Mouse (Mus musculus) lung, postnatal 0 days (tissue): Measurements from ENCODE around the gene Syncrip. TPM values are rescaled to one million over a fixed set of nuclear protein-coding genes. Genes with fewer than 3 reads are reported as not detected.

ENCODE experiments used
- ATAC-seq: fragments of 200-750 bp; cut with Nextera tagmentation; 2 replicates; pipeline ENCODE4 v1.8.0; 2017; ENCODE audit warnings: moderate library complexity
- DNase-seq: peaks from one replicate; pipeline ENCODE4 v3.0.0-alpha.2; 2016; ENCODE audit warnings: low spot score
- H3K27ac ChIP-seq: fragments of 300-500 bp; sonication (generic); 2 replicates; pipeline ENCODE4 v1.5.1; 2014; ENCODE audit warnings: antibody characterized with exemption, mild to moderate bottlenecking, low read length, mixed read lengths
- H3K27me3 ChIP-seq: fragments of 300-500 bp; sonication (generic); replicated peaks from 2 replicates; pipeline ENCODE4 v1.6.1; 2014; ENCODE audit warnings: low read length, mixed read lengths; ENCODE audit not compliant: insufficient read depth
- H3K36me3 ChIP-seq: fragments of 300-500 bp; sonication (generic); 2 replicates; pipeline ENCODE4 v1.6.1; 2014; ENCODE audit warnings: low read length, mixed read lengths; ENCODE audit not compliant: insufficient read depth
- H3K4me1 ChIP-seq: fragments of 300-500 bp; sonication (generic); 2 replicates; pipeline ENCODE4 v1.6.1; 2014; ENCODE audit warnings: antibody characterized with exemption, low read depth, low read length, mixed read lengths; ENCODE audit not compliant: insufficient read depth
- H3K4me2 ChIP-seq: fragments of 300-500 bp; sonication (generic); replicated peaks from 2 replicates; pipeline ENCODE4 v1.6.1; 2014; ENCODE audit warnings: low read depth, mild to moderate bottlenecking, low read length, moderate library complexity, mixed read lengths
- H3K4me3 ChIP-seq: fragments of 300-500 bp; sonication (generic); 2 replicates; pipeline ENCODE4 v1.5.1; 2014; ENCODE audit warnings: low read depth, low read length
- H3K9ac ChIP-seq: fragments of 300-500 bp; sonication (generic); replicated peaks from 2 replicates; pipeline ENCODE4 v1.6.1; 2014; ENCODE audit warnings: low read depth, mild to moderate bottlenecking
- H3K9me3 ChIP-seq: fragments of 300-500 bp; sonication (generic); 2 replicates; pipeline ENCODE4 v1.6.1; 2016; ENCODE audit warnings: low read length, mixed read lengths
- CTCF ChIP-seq: IDR thresholded peaks from 2 replicates; pipeline ENCODE4 v1.5.1; 2016; ENCODE audit warnings: antibody characterized with exemption, mild to moderate bottlenecking
- EP300 ChIP-seq: IDR thresholded peaks from 2 replicates; pipeline ENCODE4 v1.6.1; 2016; ENCODE audit warnings: antibody characterized with exemption, mild to moderate bottlenecking, control low read depth
- WGBS: fragments of 180-500 bp; shearing (Covaris S2); extraction: QIAGEN DNeasy Blood & Tissue Kit; methylation state at CpG from one replicate; pipeline ENCODE4 v1.1.7; 2014; 5-methylcytosine and 5-hydroxymethylcytosine counted together
- polyA plus RNA-seq: library from polyadenylated mRNA; unstranded; fragments of >200 nt; fragmentation: Nextera tagmentation; extraction: Ambion mirVana; gene quantifications from 2 replicates; pipeline ENCODE4 v1.2.1, GENCODE M21; 2015

Syncrip gene
- polyA plus RNA-seq, 1 experiment from 2014 or later: 36.0 TPM

DNA sequence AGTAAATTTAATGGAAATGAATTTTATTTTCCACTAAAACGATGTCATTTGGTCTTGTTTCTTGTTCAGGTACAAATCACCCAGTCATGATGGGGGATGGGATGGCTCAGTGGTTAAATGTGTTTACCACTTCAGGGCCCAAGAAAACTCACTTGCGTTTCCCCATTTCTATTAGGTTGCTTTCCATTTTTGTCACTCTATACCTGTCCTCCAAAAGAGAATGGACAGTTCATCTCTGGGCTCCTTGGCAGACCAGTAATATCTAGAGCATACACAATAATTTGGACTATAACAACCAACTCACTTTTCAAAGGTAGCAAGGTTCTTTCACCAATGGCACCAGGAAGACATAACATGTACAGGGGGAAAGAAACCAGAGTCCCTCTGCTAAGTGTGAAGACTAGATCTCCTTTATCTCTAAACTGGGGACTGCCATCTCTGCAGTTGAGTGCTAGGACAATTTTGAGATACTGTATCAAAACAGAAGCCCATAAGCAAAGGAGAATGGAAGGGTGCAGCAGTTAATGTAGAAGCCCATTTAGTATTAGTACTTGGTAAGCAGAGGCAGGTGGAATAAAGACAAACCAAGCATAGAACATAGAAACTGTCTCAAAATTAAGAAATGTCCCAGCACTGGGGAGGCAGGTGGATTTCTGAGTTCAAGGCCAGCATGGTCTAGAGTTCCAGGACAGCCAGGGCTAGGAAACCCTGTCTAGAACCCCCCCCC lies 37.9 kb upstream of the Syncrip start:
- H3K4me3 ChIP-seq: no peak overlapping the region
- DNase-seq: no peak

DNA sequence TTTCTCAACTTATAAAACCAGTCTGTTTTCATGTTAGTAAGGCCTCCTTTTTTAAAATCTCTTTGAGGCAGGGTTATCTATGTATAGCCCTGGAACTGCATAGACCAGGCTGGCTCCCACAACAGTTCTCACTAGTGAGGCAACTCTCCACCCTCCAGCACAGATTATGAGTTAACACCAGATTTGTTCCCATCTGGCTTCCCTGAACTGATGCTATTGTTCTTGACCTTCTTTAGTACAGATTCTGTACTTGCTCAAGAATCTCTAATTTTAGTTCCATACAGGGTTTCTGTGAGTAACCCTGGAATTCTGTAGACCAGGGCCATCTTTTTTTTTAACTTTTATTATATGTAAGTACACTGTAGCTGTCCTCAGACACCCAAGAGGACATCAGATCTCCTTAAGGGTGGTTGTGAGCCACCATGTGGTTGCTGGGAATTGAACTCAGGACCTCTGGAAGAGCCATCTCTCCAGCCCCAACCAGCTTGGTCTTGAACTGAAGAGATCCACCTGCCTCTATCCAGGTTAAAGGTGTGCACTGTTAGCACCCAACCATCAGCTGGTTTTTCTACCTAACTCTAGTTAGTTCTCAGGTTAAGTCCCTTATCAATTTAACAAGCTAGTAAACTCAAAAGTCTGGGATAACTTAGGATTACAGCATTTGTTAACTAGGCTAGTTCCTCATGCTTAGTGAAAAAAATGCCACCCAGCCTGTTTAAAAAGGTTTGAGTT lies 37.2 kb upstream of the Syncrip start:
- H3K27me3 ChIP-seq: no peaks in the 10 kb centered on the region
- no peak for DNase-seq
- H3K4me2 ChIP-seq: no peak overlapping the region
- H3K4me3 ChIP-seq: no peak overlapping the region
- no peak for ATAC-seq
- H3K4me1 ChIP-seq: 0 out of 2 replicates have a peak, but pooled peaks cover 4% of the 10 kb centered on the region
- H3K9me3 ChIP-seq: no peaks in the 10 kb centered on the region
- H3K27ac ChIP-seq: no peak overlapping the region
- H3K36me3 ChIP-seq: no peaks in the 10 kb centered on the region
- H3K9ac ChIP-seq: no peak overlapping the region
- TF ChIP-seq CTCF (no peak), EP300 (no peak)

More for the DNA sequence above, 37.9 kb upstream of the Syncrip start:
- ATAC-seq: no peak
- Histone ChIP-seq H3K9ac (no peak overlapping the region), H3K36me3 (no peaks in the 10 kb centered on the region), H3K9me3 (no peaks in the 10 kb centered on the region), H3K27ac (no peak overlapping the region), H3K4me1 (0 out of 2 replicates have a peak, but pooled peaks cover 4% of the 10 kb centered on the region), H3K4me2 (no peak overlapping the region), H3K27me3 (no peaks in the 10 kb centered on the region)
- TF ChIP-seq EP300: no peak
- no peak for TF ChIP-seq CTCF
- WGBS: 23% methylated on average over 2 of the region's 2 CpGs

DNA sequence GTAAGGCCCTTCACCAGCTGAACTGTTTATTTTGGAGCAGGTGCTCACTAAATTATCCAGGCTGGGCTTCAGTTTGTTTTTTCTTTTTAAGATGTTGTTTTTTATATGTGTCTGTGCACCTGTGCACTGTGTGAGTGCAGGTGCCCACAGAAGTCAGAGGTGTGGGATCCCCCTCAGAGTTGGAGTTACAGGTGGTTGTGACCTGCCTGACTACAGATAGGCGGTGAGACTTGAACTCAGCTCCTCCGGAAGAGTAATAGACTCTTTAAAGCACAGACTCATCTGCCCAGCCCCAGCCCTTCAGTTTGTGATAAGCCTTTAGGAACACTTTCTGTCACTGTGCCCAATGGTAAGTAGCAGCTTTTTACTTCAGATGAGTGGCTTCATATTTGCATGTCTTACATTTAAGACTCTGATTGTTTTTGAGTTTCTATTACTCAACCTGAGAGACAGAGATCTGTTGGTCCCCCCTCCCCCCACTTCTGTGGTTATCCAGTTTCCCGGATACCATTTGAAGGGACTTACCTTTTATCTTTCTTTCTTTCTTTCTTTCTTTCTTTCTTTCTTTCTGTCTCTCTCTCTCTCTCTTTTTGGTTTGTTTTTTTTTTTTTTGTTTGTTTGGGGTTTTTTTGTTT lies 34.1 kb upstream of the Syncrip start:
- TF ChIP-seq EP300: no peak
- DNase-seq (no peak), ATAC-seq (no peak)
- no peaks in the 10 kb centered on the region for H3K36me3 ChIP-seq
- no peak overlapping the region for H3K27ac ChIP-seq
- no peak overlapping the region for H3K4me3 ChIP-seq
- H3K9me3 ChIP-seq: no peaks in the 10 kb centered on the region
- no peak overlapping the region for H3K9ac ChIP-seq
- H3K4me2 ChIP-seq: no peak overlapping the region
- WGBS: 87% methylated on average over 3 of the region's 3 CpGs
- no peaks in the 10 kb centered on the region for H3K27me3 ChIP-seq
- H3K4me1 ChIP-seq: 0 out of 2 replicates have a peak, but pooled peaks cover 4% of the 10 kb centered on the region

DNA sequence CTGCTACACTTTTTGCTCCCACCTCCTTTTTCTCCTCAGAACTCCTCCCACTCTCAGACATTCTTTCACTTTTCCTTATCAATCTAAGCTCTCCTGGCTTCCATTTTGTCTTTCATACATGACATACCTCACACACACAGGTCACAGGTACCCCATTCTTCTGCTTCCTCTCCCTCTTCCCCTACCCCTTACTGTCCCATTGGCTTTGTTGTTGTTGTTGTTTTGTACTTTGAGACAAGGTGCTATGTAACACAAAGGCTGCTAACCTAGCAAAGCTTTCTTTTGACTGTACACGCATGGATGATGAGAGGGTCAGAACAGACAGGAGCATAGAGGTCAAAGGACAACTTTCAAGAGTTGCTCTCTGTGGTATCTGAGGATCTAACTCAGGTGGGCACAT lies 33.2 kb upstream of the Syncrip start:
- TF ChIP-seq EP300: no peak
- TF ChIP-seq CTCF: no peak
- WGBS: 71% methylated on average over 1 of the region's 1 CpGs
- no peaks in the 10 kb centered on the region for H3K27me3 ChIP-seq
- DNase-seq (no peak), ATAC-seq (no peak)
- H3K4me3 ChIP-seq: no peak overlapping the region
- H3K9ac ChIP-seq: no peak overlapping the region
- H3K36me3 ChIP-seq: no peaks in the 10 kb centered on the region
- H3K4me1 ChIP-seq: no peaks in the 10 kb centered on the region
- H3K9me3 ChIP-seq: no peaks in the 10 kb centered on the region
- no peak overlapping the region for H3K27ac ChIP-seq
- no peak overlapping the region for H3K4me2 ChIP-seq

DNA sequence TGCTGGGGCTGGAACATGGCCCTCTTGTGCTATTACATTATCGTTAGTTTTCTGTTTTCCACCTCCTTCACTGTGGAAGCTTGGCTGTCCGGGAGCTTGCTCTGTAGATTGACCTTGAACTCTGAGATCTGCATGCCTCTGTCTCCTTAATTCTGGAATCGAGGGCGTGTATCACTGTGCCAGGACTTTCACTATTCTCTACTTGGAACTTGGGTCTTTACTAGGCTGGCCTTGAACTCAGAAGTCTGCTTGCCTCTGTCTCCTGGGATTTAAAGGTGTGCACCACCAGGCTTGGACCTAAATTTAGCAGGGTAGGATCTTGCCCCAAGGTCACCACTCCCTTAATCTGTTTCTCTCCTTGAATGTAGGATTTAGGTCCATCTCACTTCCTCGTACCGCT lies 19.5 kb upstream of the Syncrip start:
- no peak overlapping the region for H3K4me3 ChIP-seq
- no peaks in the 10 kb centered on the region for H3K36me3 ChIP-seq

DNA sequence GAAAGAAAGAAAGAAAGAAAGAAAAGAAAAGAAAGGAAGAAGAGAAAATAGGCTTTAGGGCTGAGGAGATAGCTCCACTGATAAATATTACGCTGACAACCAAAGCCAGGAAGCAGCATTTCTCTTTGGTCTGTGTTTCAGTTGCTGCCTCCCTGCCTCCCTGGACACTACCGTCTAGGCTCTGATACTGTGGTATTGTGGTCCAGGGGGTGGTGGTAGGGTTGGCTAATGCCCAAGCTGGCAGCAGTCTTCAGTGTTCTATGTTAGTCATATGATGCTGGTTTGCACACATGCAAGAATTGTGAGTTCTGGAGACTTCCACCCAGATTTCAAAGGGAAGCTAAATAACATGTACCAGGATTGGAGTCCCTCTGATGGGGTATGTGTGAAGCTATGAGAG lies 17.7 kb upstream of the Syncrip start:
- Histone ChIP-seq H3K4me3 (no peak overlapping the region), H3K27ac (no peak overlapping the region), H3K27me3 (no peaks in the 10 kb centered on the region), H3K4me1 (no peaks in the 10 kb centered on the region), H3K36me3 (no peaks in the 10 kb centered on the region), H3K9me3 (no peaks in the 10 kb centered on the region), H3K4me2 (no peak overlapping the region), H3K9ac (no peak overlapping the region)
- no peak for DNase-seq
- 64% methylated on average over 2 of the region's 2 CpGs for WGBS
- ATAC-seq: no peak
- TF ChIP-seq EP300 (no peak), CTCF (no peak)

More for the DNA sequence above, 19.5 kb upstream of the Syncrip start:
- no peak for ATAC-seq
- Histone ChIP-seq H3K4me1 (no peaks in the 10 kb centered on the region), H3K27me3 (no peaks in the 10 kb centered on the region), H3K27ac (no peak overlapping the region), H3K4me2 (no peak overlapping the region), H3K9me3 (no peaks in the 10 kb centered on the region), H3K9ac (no peak overlapping the region)
- 80% methylated on average over 6 of the region's 6 CpGs for WGBS
- TF ChIP-seq CTCF: no peak
- DNase-seq: no peak
